Mouse (Mus musculus): ENCODE data around the gene Prkn.

Prkn gene

GRCm38 (mm10) chr17:12063533-12063932 is 1223.3 kb downstream of the Prkn start:
- in situ Hi-C loops (cut with MboI, MseI): no loop called here

- in situ Hi-C loops (cut with MboI, MseI): no loop called here
Measured at GRCm38 (mm10) chr17:12066054-12066453, 1225.9 kb downstream of the Prkn start.

- in situ Hi-C loops (cut with MboI, MseI): no loop called here
Measured at GRCm38 (mm10) chr17:12076816-12077215, 1236.6 kb downstream of the Prkn start.

- in situ Hi-C loops (cut with MboI, MseI): no loop called here
Measured at GRCm38 (mm10) chr17:12080656-12081495, 1240.7 kb downstream of the Prkn start.

GRCm38 (mm10) chr17:12082201-12082600 is 1242.0 kb downstream of the Prkn start:
- in situ Hi-C loops (cut with MboI, MseI): no loop called here

GRCm38 (mm10) chr17:12090261-12090927 is 1250.2 kb downstream of the Prkn start:
- in situ Hi-C loops (cut with MboI, MseI): loop anchor here (10.0 kb wide), 2 partner anchors 46 to 1284 kb away; no protein-coding TSS in a partner anchor

- in situ Hi-C loops (cut with MboI, MseI): loop anchor here (10.0 kb wide), 2 partner anchors 48 to 1282 kb away; no protein-coding TSS in a partner anchor
Measured at GRCm38 (mm10) chr17:12092901-12093564, 1252.8 kb downstream of the Prkn start.

GRCm38 (mm10) chr17:12094016-12094415 is 1253.8 kb downstream of the Prkn start:
- in situ Hi-C loops (cut with MboI, MseI): loop anchor here (10.0 kb wide), 2 partner anchors 49 to 1281 kb away; no protein-coding TSS in a partner anchor

GRCm38 (mm10) chr17:12094827-12095590 is 1254.8 kb downstream of the Prkn start:
- in situ Hi-C loops (cut with MboI, MseI): loop anchor here (10.0 kb wide), 2 partner anchors 50 to 1280 kb away; no protein-coding TSS in a partner anchor

- in situ Hi-C loops (cut with MboI, MseI): loop anchor here (10.0 kb wide), 2 partner anchors 55 to 1275 kb away; no protein-coding TSS in a partner anchor
Measured at GRCm38 (mm10) chr17:12099415-12099814, 1259.2 kb downstream of the Prkn start.

GRCm38 (mm10) chr17:12102326-12102725 is 1262.1 kb downstream of the Prkn start:
- in situ Hi-C loops (cut with MboI, MseI): no loop called here

GRCm38 (mm10) chr17:12103781-12104180 is 1263.6 kb downstream of the Prkn start:
- in situ Hi-C loops (cut with MboI, MseI): no loop called here

- in situ Hi-C loops (cut with MboI, MseI): no loop called here
Measured at GRCm38 (mm10) chr17:12104245-12104644, 1264.1 kb downstream of the Prkn start.

GRCm38 (mm10) chr17:12104690-12105089 is 1264.5 kb downstream of the Prkn start:
- in situ Hi-C loops (cut with MboI, MseI): no loop called here

- in situ Hi-C loops (cut with MboI, MseI): no loop called here
Measured at GRCm38 (mm10) chr17:12106255-12106654, 1266.1 kb downstream of the Prkn start.
